Mouse (Mus musculus) liver, postnatal 0 days (tissue): ENCODE measurements at regions not wholly inside any gene's neighbourhood (a gene's known extent, or its start where the extent isn't known, plus 50 kb on each side); places are given as distances from the start of the nearest gene placed in this dataset.
"Not testable (repeated sequence)": the region's sequence is repeated elsewhere in the genome, so short reads cannot be mapped to it uniquely, and the experiment has no call there.

ENCODE experiments used
- ATAC-seq: fragments of 200-750 bp; cut with Nextera tagmentation; 2 replicates; pipeline ENCODE4 v1.8.0; 2017; ENCODE audit warnings: mild to moderate bottlenecking, moderate library complexity
- DNase-seq: peaks from one replicate; pipeline ENCODE4 v3.0.0-alpha.2; 2016
- H3K27ac ChIP-seq: fragments of 300-500 bp; sonication (generic); 2 replicates; pipeline ENCODE4 v1.5.1; 2014; ENCODE audit warnings: antibody characterized with exemption, moderate library complexity, mild to moderate bottlenecking, low read depth
- H3K27me3 ChIP-seq: fragments of 300-500 bp; sonication (generic); 2 replicates; pipeline ENCODE4 v1.6.1; 2014; ENCODE audit warnings: low read length, control low read depth, mixed read lengths; ENCODE audit not compliant: insufficient read depth
- H3K36me3 ChIP-seq: fragments of 300-500 bp; sonication (generic); replicated peaks from 2 replicates; pipeline ENCODE4 v1.6.1; 2014; ENCODE audit warnings: mild to moderate bottlenecking, control low read depth, low read length, moderate library complexity, mixed read lengths; ENCODE audit not compliant: insufficient read depth
- H3K4me1 ChIP-seq: fragments of 300-500 bp; sonication (generic); 2 replicates; pipeline ENCODE4 v1.6.1; 2014; ENCODE audit warnings: antibody characterized with exemption, mild to moderate bottlenecking, control low read depth; ENCODE audit not compliant: insufficient read depth
- H3K4me2 ChIP-seq: fragments of 300-500 bp; sonication (generic); 2 replicates; pipeline ENCODE4 v1.6.1; 2014; ENCODE audit warnings: low read depth, mild to moderate bottlenecking, low read length, moderate library complexity, mixed read lengths
- H3K4me3 ChIP-seq: fragments of 300-500 bp; sonication (generic); 2 replicates; pipeline ENCODE4 v1.5.1; 2014; ENCODE audit warnings: low read depth, low read length
- H3K9ac ChIP-seq: fragments of 300-500 bp; sonication (generic); replicated peaks from 2 replicates; pipeline ENCODE4 v1.6.1; 2014; ENCODE audit warnings: mild to moderate bottlenecking, moderate library complexity
- H3K9me3 ChIP-seq: fragments of 300-500 bp; sonication (generic); 2 replicates; pipeline ENCODE4 v1.6.1; 2016; ENCODE audit warnings: mild to moderate bottlenecking, control low read depth, low read length, mixed read lengths
- CTCF ChIP-seq: sonication (generic); IDR thresholded peaks from 2 replicates; pipeline ENCODE4 v1.5.1; 2016; ENCODE audit warnings: antibody characterized with exemption, low read depth
- EP300 ChIP-seq: IDR thresholded peaks from 2 replicates; pipeline ENCODE4 v1.6.1; 2016; ENCODE audit warnings: antibody characterized with exemption, low read depth, mild to moderate bottlenecking
- WGBS: fragments of 180-500 bp; shearing (Covaris S2); extraction: QIAGEN DNeasy Blood & Tissue Kit; methylation state at CpG from one replicate; pipeline ENCODE4 v1.1.7; 2014; ENCODE audit not compliant: insufficient replicate concordance; 5-methylcytosine and 5-hydroxymethylcytosine counted together

GRCm38 (mm10) chr13:5553461-5553860 is 307.8 kb upstream of the Klf6 start:
- no peak for DNase-seq

GRCm38 (mm10) chr13:5558095-5558494 is 303.2 kb upstream of the Klf6 start:
- Histone ChIP-seq H3K9ac (no peak overlapping the region), H3K4me3 (no peak overlapping the region), H3K4me2 (no peak overlapping the region), H3K36me3 (no peaks in the 10 kb centered on the region), H3K4me1 (no peaks in the 10 kb centered on the region), H3K9me3 (no peaks in the 10 kb centered on the region), H3K27me3 (no peaks in the 10 kb centered on the region), H3K27ac (no peak overlapping the region)
- no peak for ATAC-seq
- TF ChIP-seq CTCF (no peak), EP300 (no peak)
- DNase-seq, result no peak

More at GRCm38 (mm10) chr13:5553461-5553860, 307.8 kb upstream of the Klf6 start:
- Histone ChIP-seq H3K4me1 (no peaks in the 10 kb centered on the region), H3K27me3 (no peaks in the 10 kb centered on the region), H3K4me2 (no peak overlapping the region), H3K9ac (no peak overlapping the region), H3K27ac (no peak overlapping the region), H3K9me3 (no peaks in the 10 kb centered on the region), H3K4me3 (no peak overlapping the region), H3K36me3 (no peaks in the 10 kb centered on the region)
- TF ChIP-seq EP300 (0 out of 2 replicates have a peak, but pooled peaks have one; percentile 10), CTCF (no peak)
- no peak for ATAC-seq

- Histone ChIP-seq H3K27ac (no peak overlapping the region), H3K9me3 (no peaks in the 10 kb centered on the region), H3K36me3 (no peaks in the 10 kb centered on the region), H3K27me3 (no peaks in the 10 kb centered on the region), H3K4me1 (no peaks in the 10 kb centered on the region), H3K4me2 (no peak overlapping the region), H3K4me3 (no peak overlapping the region), H3K9ac (no peak overlapping the region)
- TF ChIP-seq EP300 (no peak), CTCF (no peak)
- ATAC-seq (no peak), DNase-seq (no peak)
- 60% methylated on average over 2 of the region's 2 CpGs for WGBS
Measured at GRCm38 (mm10) chr13:5566479-5566878, 294.8 kb upstream of the Klf6 start.

GRCm38 (mm10) chr13:5566896-5567295 is 294.4 kb upstream of the Klf6 start:
- Histone ChIP-seq H3K4me3 (no peak overlapping the region), H3K27ac (no peak overlapping the region), H3K9me3 (no peaks in the 10 kb centered on the region), H3K9ac (no peak overlapping the region), H3K4me2 (no peak overlapping the region), H3K4me1 (no peaks in the 10 kb centered on the region), H3K27me3 (no peaks in the 10 kb centered on the region), H3K36me3 (no peaks in the 10 kb centered on the region)
- ATAC-seq (no peak), DNase-seq (no peak)
- TF ChIP-seq EP300 (no peak), CTCF (no peak)
- 68% methylated on average over 2 of the region's 2 CpGs for WGBS

GRCm38 (mm10) chr13:5569579-5569978 is 291.7 kb upstream of the Klf6 start:
- no peaks in the 10 kb centered on the region for H3K4me1 ChIP-seq
- H3K9me3 ChIP-seq, result no peaks in the 10 kb centered on the region
- no peak overlapping the region for H3K27ac ChIP-seq
- no peak for DNase-seq
- H3K4me3 ChIP-seq, result no peak overlapping the region
- no peaks in the 10 kb centered on the region for H3K27me3 ChIP-seq
- H3K36me3 ChIP-seq, result no peaks in the 10 kb centered on the region
- no peak overlapping the region for H3K9ac ChIP-seq
- WGBS, result 69% methylated on average over 1 of the region's 1 CpGs
- no peak overlapping the region for H3K4me2 ChIP-seq
- ATAC-seq, result no peak
- TF ChIP-seq EP300, result no peak
- TF ChIP-seq CTCF, result no peak

GRCm38 (mm10) chr13:5570386-5570785 is 290.9 kb upstream of the Klf6 start:
- H3K4me3 ChIP-seq, result no peak overlapping the region
- DNase-seq, result no peak
- 77% methylated on average over 2 of the region's 2 CpGs for WGBS
- H3K27me3 ChIP-seq, result no peaks in the 10 kb centered on the region
- TF ChIP-seq EP300 (no peak), CTCF (no peak)
- no peak overlapping the region for H3K4me2 ChIP-seq
- ATAC-seq, result no peak
- H3K27ac ChIP-seq, result no peak overlapping the region
- no peaks in the 10 kb centered on the region for H3K9me3 ChIP-seq
- no peaks in the 10 kb centered on the region for H3K36me3 ChIP-seq
- H3K4me1 ChIP-seq, result no peaks in the 10 kb centered on the region
- H3K9ac ChIP-seq, result no peak overlapping the region

GRCm38 (mm10) chr13:5576568-5576967 is 284.7 kb upstream of the Klf6 start:
- no peaks in the 10 kb centered on the region for H3K9me3 ChIP-seq
- TF ChIP-seq CTCF, result no peak
- TF ChIP-seq EP300, result no peak
- H3K36me3 ChIP-seq, result no peaks in the 10 kb centered on the region
- H3K4me3 ChIP-seq, result no peak overlapping the region
- no peak for ATAC-seq
- WGBS, result 66% methylated on average over 5 of the region's 5 CpGs
- DNase-seq, result no peak
- H3K4me1 ChIP-seq, result no peaks in the 10 kb centered on the region
- H3K9ac ChIP-seq, result no peak overlapping the region
- H3K4me2 ChIP-seq, result no peak overlapping the region
- H3K27ac ChIP-seq, result no peak overlapping the region
- no peaks in the 10 kb centered on the region for H3K27me3 ChIP-seq

- H3K9ac ChIP-seq, H3K4me2 ChIP-seq, H3K4me3 ChIP-seq, H3K4me1 ChIP-seq, H3K36me3 ChIP-seq, H3K27ac ChIP-seq, DNase-seq, ATAC-seq, H3K9me3 ChIP-seq, H3K27me3 ChIP-seq: not testable (repeated sequence)
- WGBS, result 76% methylated on average over 7 of the region's 7 CpGs
Measured at GRCm38 (mm10) chr13:5583681-5584080, 277.6 kb upstream of the Klf6 start.
